In the genomic region with DNA sequence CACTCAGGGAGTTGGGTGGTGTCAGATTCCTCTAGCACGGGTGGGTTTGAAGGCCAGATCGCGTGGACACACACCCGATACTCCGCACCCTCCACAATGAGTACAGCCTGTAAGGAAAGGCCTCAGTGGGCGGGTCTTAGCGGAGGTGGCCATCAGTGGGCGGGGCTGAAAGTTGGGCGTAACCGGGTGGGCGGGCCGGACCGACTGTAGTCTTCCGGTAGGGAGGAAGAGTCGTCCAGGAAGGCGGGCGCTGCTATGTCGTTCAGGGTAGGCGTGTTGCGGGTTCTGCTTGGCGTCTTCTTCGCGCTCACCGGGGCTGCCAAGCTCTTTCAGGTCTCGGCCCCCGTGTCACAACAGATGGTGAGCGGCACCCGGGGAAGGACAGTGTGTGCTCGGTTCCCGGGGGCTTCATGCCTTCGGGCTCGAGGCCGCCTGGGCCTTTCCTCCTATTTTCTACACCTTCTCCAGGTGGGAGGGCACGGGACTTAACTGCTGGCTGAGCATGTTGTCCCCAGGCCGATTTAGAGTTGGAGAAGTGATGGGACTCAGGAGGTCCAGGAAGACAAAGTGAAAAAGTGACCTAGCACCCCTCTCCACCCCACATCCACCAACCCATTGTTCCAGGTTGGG, we compare ENCODE assay signal across 8 mouse cellular contexts. TPM values are rescaled to one million over a fixed set of nuclear protein-coding genes. Genes with fewer than 3 reads are reported as not detected.
DNase-seq lines count a peak whose midpoint lies in the region; ATAC-seq and TF ChIP-seq lines count a peak whose summit lies in the region.

No protein-coding gene starts in this region.

- no peak for TF ChIP-seq EP300 in stomach, postnatal 0 days (optimal IDR thresholded peaks at IDR 0.05)

- H3K9me3 ChIP-seq in heart, embryonic 14.5 days (ENCODE audit: control insufficient read depth, low read length), result no peaks in the 10 kb centered on the region
- no peaks in the 10 kb centered on the region for H3K9me3 ChIP-seq in liver, embryonic 13.5 days (replicated peaks)
- H3K9me3 ChIP-seq in neural tube, embryonic 11.5 days (ENCODE audit: control insufficient read depth, low read length), result no peaks in the 10 kb centered on the region
- H3K9me3 ChIP-seq in stomach, postnatal 0 days (ENCODE audit: control insufficient read depth, low read length), result no peaks in the 10 kb centered on the region

- WGBS in heart, embryonic 14.5 days, result 1% methylated on average over 35 of the region's 35 CpGs
- WGBS in liver, embryonic 13.5 days (ENCODE audit: insufficient replicate concordance), result 1% methylated on average over 35 of the region's 35 CpGs
- 2% methylated on average over 35 of the region's 35 CpGs for WGBS in neural tube, embryonic 11.5 days
- WGBS in stomach, postnatal 0 days, result 1% methylated on average over 35 of the region's 35 CpGs

- peak; percentile 78 for DNase-seq in c-Kit-negative CD71-positive TER-119-positive erythroid progenitor cells, embryonic 14.5 days (ENCODE audit: low read depth, low spot score)
- DNase-seq in fibroblast of lung, adult 2 months (ENCODE audit: low read depth), result peak; percentile 63
- DNase-seq in kidney, postnatal 14 days, result peak; percentile 93
- peak; percentile 82 for DNase-seq in liver, embryonic 13.5 days
- peak; percentile 92 for DNase-seq in neural tube, embryonic 11.5 days (ENCODE audit: low spot score)
- DNase-seq in stomach, postnatal 0 days (ENCODE audit: low spot score), result peak; percentile 96

- peak; percentile 99 for ATAC-seq in CD4-positive, CD25-positive, alpha-beta regulatory T cell, adult 4 months
- ATAC-seq in heart, embryonic 14.5 days (ENCODE audit: insufficient number of reproducible peaks, insufficient read depth, low FRiP score, low read depth), result peak; percentile 90
- ATAC-seq in liver, embryonic 13.5 days (ENCODE audit: low read depth), result peak; percentile 99
- ATAC-seq in neural tube, embryonic 11.5 days (ENCODE audit: insufficient read depth, low FRiP score, low TSS enrichment), result peak; percentile 97
- ATAC-seq in stomach, postnatal 0 days (ENCODE audit: low FRiP score, low TSS enrichment), result peak; percentile 98

- H3K9ac ChIP-seq in heart, embryonic 14.5 days (ENCODE audit: low read length), result peak overlapping the region; percentile 83
- H3K9ac ChIP-seq in liver, embryonic 13.5 days, result peak overlapping the region; percentile 79
- H3K9ac ChIP-seq in neural tube, embryonic 11.5 days (ENCODE audit: low read length), result peak overlapping the region; percentile 67
- H3K9ac ChIP-seq in stomach, postnatal 0 days (ENCODE audit: low read length), result peak overlapping the region; percentile 60

- TF ChIP-seq CTCF in stomach, postnatal 0 days (IDR thresholded peaks at IDR 0.05; ENCODE audit: low read depth), result no peak

- no peak overlapping the region for H3K27ac ChIP-seq in heart, embryonic 14.5 days (replicated peaks in 1 of 2; ENCODE audit: control insufficient read depth in 1 of 2, insufficient read depth in 1 of 2, low read depth in 2 of 2, low read length in 2 of 2)
- H3K27ac ChIP-seq in liver, embryonic 13.5 days, result no peak overlapping the region
- H3K27ac ChIP-seq in neural tube, embryonic 11.5 days (ENCODE audit: low read depth, low read length), result no peak overlapping the region
- H3K27ac ChIP-seq in stomach, postnatal 0 days (replicated peaks), result 0 out of 2 replicates have a peak overlapping the region, but pooled peaks have one; percentile 9

- peak overlapping the region; percentile 78 for H3K4me2 ChIP-seq in heart, embryonic 14.5 days (ENCODE audit: low read length)
- H3K4me2 ChIP-seq in liver, embryonic 13.5 days, result peak overlapping the region; percentile 94
- H3K4me2 ChIP-seq in neural tube, embryonic 11.5 days (ENCODE audit: low read depth), result peak overlapping the region; percentile 79
- peak overlapping the region; percentile 83 for H3K4me2 ChIP-seq in stomach, postnatal 0 days (replicated peaks; ENCODE audit: low read depth)

- H3K4me1 ChIP-seq in heart, embryonic 14.5 days (ENCODE audit: control insufficient read depth in 2 of 2, insufficient read depth in 2 of 2, low read length in 2 of 2), result peaks cover 0 to 6% of the 10 kb centered on the region in 2 experiments; a peak in 1 of 4 replicates
- peaks cover 14% of the 10 kb centered on the region for H3K4me1 ChIP-seq in liver, embryonic 13.5 days (replicated peaks)
- H3K4me1 ChIP-seq in neural tube, embryonic 11.5 days (ENCODE audit: control insufficient read depth, insufficient read depth, low read length), result 0 out of 2 replicates have a peak, but pooled peaks cover 7% of the 10 kb centered on the region
- no peaks in the 10 kb centered on the region for H3K4me1 ChIP-seq in stomach, postnatal 0 days (replicated peaks; ENCODE audit: control insufficient read depth, insufficient read depth)

- H3K4me3 ChIP-seq in heart, embryonic 14.5 days (ENCODE audit: control insufficient read depth in 1 of 2, insufficient read depth in 1 of 2, low read depth in 1 of 2, low read length in 2 of 2), result peak overlapping the region; percentile 53 to 67
- H3K4me3 ChIP-seq in liver, embryonic 13.5 days (replicated peaks), result peak overlapping the region; percentile 71
- peak overlapping the region; percentile 58 for H3K4me3 ChIP-seq in neural tube, embryonic 11.5 days (ENCODE audit: low read depth, low read length)
- H3K4me3 ChIP-seq in stomach, postnatal 0 days (ENCODE audit: low read depth, low read length), result peak overlapping the region; percentile 63

- no peaks in the 10 kb centered on the region for H3K27me3 ChIP-seq in heart, embryonic 14.5 days (ENCODE audit: control insufficient read depth, insufficient read depth, low read length)
- no peaks in the 10 kb centered on the region for H3K27me3 ChIP-seq in liver, embryonic 13.5 days
- H3K27me3 ChIP-seq in neural tube, embryonic 11.5 days (ENCODE audit: control insufficient read depth, insufficient read depth, low read length), result no peaks in the 10 kb centered on the region
- H3K27me3 ChIP-seq in stomach, postnatal 0 days (ENCODE audit: control insufficient read depth, insufficient read depth, low read length), result no peaks in the 10 kb centered on the region

- H3K36me3 ChIP-seq in heart, embryonic 14.5 days (ENCODE audit: control insufficient read depth, insufficient read depth, low read length), result peaks cover 12% of the 10 kb centered on the region
- H3K36me3 ChIP-seq in liver, embryonic 13.5 days, result peaks cover 4% of the 10 kb centered on the region; the same call in 1 of the 2 replicates
- H3K36me3 ChIP-seq in neural tube, embryonic 11.5 days (ENCODE audit: control insufficient read depth, insufficient read depth, low read length), result no peaks in the 10 kb centered on the region
- 0 out of 2 replicates have a peak, but pooled peaks cover 2% of the 10 kb centered on the region for H3K36me3 ChIP-seq in stomach, postnatal 0 days (ENCODE audit: control insufficient read depth, insufficient read depth, low read length)

RNA-seq across cellular contexts. Expression of a gene that starts 2.5 kb away (rescaled TPM):
- 10 to 100 TPM; 26.8 to 29.8 TPM for polyA plus RNA-seq in CD4-positive, CD25-positive, alpha-beta regulatory T cell, adult 4 months (2017; shearing (Covaris generic))
- polyA plus RNA-seq in heart, embryonic 14.5 days (2014; fragmentation: Nextera tagmentation; extraction: Ambion mirVana), result 14.6 and 15.6 TPM in 2 replicates
- 6.8 and 7.8 TPM in 2 replicates for polyA plus RNA-seq in liver, embryonic 13.5 days (2015; fragmentation: Nextera tagmentation; extraction: Ambion mirVana)
- 11.7 and 13.5 TPM in 2 replicates for polyA plus RNA-seq in neural tube, embryonic 11.5 days (2014; fragmentation: Nextera tagmentation; extraction: Ambion mirVana)
- polyA plus RNA-seq in stomach, postnatal 0 days (2015; fragmentation: Nextera tagmentation; extraction: Ambion mirVana), result 14.5 and 16.0 TPM in 2 replicates

RNA-seq across cellular contexts. Expression of a gene that starts 43.1 kb away (rescaled TPM):
- not detected for polyA plus RNA-seq in CD4-positive, CD25-positive, alpha-beta regulatory T cell, adult 4 months (2017; shearing (Covaris generic))
- polyA plus RNA-seq in heart, embryonic 14.5 days (2014; fragmentation: Nextera tagmentation; extraction: Ambion mirVana), result 0.57 and 0.74 TPM in 2 replicates
- 0.17 and 0.22 TPM in 2 replicates for polyA plus RNA-seq in liver, embryonic 13.5 days (2015; fragmentation: Nextera tagmentation; extraction: Ambion mirVana)
- polyA plus RNA-seq in neural tube, embryonic 11.5 days (2014; fragmentation: Nextera tagmentation; extraction: Ambion mirVana), result 5.6 and 5.7 TPM in 2 replicates
- polyA plus RNA-seq in stomach, postnatal 0 days (2015; fragmentation: Nextera tagmentation; extraction: Ambion mirVana), result 0.45 and 0.47 TPM in 2 replicates

RNA-seq across cellular contexts. Expression of a gene that starts 48.8 kb away (rescaled TPM):
- 10 to 100 TPM; 19.2 to 27.9 TPM for polyA plus RNA-seq in CD4-positive, CD25-positive, alpha-beta regulatory T cell, adult 4 months (2017; shearing (Covaris generic))
- 15.3 and 15.7 TPM in 2 replicates for polyA plus RNA-seq in heart, embryonic 14.5 days (2014; fragmentation: Nextera tagmentation; extraction: Ambion mirVana)
- 3.4 and 5.0 TPM in 2 replicates for polyA plus RNA-seq in liver, embryonic 13.5 days (2015; fragmentation: Nextera tagmentation; extraction: Ambion mirVana)
- 28.3 and 30.0 TPM in 2 replicates for polyA plus RNA-seq in neural tube, embryonic 11.5 days (2014; fragmentation: Nextera tagmentation; extraction: Ambion mirVana)
- 5.1 and 6.6 TPM in 2 replicates for polyA plus RNA-seq in stomach, postnatal 0 days (2015; fragmentation: Nextera tagmentation; extraction: Ambion mirVana)
